Mouse (Mus musculus): ENCODE data around the gene Ghr.

Gene Ghr

DNA sequence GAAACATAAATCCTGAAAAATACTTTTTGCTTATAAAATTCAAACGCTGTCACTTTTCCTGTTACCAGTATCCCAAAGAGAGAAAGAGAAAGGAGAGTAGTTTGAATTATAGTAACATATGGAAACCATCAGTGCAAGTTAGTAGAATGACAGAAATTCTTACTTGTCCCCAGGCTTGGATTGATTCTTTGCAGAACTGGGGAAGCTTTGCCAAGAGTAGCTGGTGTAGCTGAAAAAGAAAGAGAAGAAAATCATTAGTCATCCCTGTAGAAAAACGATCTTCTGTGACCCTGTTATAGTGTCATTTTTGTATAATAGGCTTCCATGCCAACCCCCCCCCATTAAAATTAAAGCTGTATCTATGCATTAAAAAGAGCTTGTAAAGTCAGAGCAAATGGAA is 194.8 kb downstream of the Ghr start:
- in situ Hi-C loops (cut with MboI, MseI): no loop called here

DNA sequence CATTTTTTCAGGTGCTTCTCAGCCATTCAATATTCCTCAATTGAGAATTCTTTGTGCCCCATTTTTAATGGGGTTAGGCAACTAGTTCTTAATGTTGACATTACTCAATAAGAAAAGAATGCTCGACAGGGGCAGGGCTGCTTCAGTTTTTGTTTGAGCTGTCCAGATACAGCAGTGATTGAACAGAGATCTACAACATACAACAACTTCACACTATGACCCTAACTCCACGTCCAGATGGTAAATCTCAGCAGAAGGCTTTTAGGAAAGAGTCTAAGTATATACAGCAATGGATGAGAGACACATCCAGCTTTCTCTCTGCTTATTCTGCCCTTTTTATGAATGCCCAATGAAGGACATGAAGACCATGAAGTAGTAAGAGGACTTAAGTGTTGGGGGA is 199.5 kb downstream of the Ghr start:
- in situ Hi-C loops (cut with MboI, MseI): no loop called here

DNA sequence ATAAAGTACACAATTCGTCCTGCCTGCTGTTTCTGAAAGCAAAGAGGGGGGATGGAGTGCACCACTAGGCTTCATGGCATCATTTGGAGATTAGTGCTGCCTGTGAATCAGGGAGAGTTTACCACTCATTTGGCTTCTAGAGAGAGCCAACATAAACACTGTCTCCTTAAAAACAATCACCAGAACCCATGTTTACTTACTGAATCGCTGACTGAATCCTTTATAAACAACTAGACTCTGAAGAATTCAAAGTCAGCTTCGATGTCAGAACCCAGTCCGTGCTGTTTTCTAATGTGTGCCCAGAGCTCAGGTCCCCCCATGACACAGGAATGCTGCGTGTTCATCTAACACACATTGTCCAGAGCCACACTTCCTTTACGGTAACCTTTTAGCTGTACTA is 201.9 kb downstream of the Ghr start:
- in situ Hi-C loops (cut with MboI, MseI): no loop called here

DNA sequence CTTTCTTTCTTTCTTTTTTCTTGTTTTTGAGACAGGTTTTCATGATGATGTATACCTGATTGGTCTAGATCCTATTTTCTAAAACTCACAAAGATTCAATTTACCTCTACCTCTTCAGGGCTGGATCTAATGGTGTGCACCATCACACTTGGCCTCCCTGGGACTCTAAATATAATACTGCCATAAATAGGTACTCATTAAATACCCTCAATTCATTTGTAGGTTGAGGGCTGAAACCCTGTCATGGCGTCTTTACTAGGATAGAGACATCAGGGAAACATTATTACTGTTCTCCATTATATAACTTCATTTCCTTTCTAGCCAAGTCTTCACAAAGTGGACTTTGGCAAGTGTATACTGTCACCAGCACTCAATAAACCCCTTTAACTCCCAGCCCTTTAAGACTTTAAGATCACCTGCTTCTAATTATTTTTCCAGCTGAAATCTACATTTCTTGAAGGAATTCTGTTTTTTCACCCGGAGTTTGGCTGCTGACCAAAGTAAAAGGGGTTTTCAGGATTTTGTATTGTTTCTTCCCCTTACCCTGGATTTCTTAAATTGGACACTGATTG is 214.9 kb downstream of the Ghr start:
- in situ Hi-C loops (cut with MboI, MseI): no loop called here

DNA sequence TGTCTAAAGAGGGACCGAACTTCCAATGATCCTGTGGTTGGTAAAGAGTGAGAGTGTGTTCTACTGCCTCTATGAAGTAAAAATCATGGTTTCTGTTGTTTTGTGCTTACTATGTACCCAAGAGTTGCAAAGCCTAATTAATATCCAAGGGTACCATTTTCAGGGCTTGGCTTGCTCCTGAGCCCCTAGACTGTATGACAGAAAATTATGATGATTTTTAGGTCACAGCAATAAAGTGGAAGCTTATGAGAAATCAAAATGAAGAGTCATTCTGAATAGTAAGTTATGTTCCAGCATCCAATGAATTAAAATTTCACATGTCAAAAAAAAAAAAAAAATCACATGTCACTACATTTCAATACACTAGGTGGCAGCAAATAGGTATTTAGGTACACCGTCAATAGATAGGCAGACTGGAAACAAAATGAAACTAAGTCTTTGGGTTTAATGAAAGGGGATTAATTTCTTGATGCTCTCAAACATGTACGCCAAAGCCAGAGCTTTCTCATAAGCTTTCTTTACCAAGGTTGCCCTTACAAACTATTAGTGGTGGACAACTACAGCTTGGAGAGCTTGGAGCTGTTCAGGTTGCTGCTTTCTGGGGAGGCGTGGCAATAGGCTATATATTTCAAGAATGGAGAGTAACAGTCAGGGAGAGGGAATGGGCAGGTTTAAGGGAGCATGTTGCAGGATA is 227.1 kb downstream of the Ghr start:
- in situ Hi-C loops (cut with MboI, MseI): no loop called here

DNA sequence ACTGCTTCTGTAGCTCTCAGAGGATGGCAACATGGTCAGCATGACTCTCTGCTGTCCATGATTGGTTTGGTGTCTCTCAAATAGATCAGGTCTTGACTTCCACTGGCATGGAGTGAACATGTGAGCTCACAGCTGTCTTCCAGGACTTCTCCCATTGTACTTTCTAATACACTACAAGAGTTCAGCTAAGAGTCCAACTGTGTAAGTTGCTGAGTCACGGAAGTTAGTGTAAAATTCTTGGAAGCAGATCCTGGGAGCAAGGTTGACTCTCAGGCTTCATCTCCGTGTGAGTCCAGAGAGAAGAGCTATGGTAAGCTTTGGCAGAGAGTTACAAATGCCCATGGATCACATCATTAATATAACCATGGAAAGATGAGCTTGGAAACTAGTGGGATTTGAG is 229.6 kb downstream of the Ghr start:
- in situ Hi-C loops (cut with MboI, MseI): no loop called here

DNA sequence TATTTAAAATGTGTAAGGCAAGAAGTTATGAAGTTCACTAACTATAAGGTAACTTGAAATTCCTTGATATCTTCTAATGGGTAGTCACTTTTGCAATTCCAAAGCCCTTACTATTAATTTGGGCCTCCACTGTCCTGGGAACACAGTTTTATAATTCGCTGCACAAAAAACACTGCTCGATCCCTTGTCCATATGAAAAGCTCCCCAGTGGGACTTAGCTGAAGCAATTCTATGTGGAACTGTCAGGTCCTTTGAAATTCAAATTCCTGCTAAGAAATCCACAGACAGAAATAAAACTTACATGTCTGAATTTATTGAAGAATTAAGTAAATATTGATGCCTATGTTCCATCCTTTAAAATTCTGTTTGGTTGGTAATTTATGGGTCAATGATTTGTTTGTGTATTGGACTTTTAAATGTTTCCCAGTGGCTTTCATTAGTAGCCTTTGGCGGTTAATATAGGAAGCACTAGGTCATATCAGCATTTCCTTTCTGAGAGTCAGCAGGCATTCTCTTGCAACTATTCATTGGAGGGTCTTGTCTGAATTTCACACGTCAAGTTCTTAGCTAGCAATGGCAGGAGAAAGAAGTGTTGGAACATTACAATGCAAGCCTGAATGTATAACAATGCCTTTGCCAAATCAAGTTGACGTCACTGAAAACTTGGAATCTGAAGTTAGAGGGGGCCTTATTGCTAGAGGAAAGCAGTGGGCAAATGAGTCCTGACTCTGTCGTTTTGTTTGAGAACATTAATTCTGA is 233.8 kb downstream of the Ghr start:
- in situ Hi-C loops (cut with MboI, MseI): no loop called here

DNA sequence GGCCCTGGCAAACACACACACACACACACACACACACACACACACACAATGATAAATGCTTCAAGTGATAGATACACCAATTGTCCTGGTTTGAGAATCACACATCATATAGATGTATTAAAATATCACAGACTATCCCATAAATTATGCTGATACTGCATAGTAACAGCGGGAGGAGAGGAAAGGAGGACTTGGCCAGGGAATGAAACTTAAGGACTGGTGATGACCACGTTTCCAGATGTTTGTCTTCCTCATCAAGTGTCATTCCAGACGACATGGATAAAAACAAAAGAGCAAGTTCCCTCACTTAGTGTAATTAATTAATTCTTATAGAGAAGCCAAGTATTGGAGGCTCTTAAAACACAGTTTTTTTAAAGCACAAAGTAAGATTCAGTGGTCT is 236.6 kb downstream of the Ghr start:
- in situ Hi-C loops (cut with MboI, MseI): no loop called here

DNA sequence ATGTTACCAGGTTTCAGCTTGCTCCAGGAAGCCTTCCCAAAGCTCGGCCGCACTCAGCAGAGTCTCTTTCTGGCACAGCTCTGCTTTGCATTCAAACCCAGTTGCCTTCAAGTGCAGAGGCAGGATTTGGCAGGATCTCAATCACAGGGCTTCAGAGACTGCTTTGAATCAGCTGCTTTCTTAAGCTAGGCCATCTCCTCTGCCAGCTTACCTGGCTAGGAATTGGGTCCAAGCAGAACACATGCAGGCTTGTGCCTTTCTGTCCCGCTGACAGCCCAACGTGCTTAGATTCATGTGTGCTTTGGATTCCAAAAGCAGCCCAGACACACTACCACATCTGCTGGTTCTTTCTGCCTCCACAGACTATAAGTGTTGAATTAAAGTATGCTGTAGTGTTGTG is 238.7 kb downstream of the Ghr start:
- in situ Hi-C loops (cut with MboI, MseI): no loop called here

DNA sequence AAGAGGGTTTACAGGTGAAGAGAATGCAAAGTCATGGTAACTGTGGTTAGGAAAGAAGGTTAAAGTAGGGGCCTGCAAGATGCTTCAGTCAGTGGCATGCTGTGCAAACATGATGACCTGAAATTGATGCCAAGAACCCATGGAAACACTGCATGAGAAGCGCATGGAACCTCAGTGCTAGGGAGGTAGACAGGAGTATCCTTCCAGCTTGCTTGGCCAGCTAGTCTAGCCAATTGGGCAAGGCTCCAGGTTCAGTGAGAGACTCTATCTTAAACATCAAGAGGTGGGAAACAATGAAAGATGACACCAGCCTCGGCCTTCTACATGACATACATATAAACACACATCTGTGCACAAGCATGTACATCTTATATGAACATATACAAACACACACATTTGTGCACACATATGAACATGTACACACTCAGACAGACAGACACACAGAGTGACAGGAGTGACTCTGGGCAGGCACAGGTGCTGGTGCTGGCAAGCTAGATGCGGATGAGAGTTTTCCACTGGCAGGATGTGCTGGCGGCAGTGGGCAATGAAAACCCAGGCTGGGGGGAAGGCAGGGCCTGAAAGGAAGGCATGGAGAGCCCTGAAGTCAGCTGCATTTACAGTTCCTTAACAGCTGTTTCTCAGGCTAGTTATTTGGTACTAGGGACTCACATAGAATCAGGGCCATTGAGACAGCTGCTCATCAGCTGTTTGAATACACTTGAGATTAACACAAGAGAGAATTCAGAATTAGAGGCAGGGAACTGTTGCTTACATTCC is 241.3 kb downstream of the Ghr start:
- in situ Hi-C loops (cut with MboI, MseI): no loop called here

DNA sequence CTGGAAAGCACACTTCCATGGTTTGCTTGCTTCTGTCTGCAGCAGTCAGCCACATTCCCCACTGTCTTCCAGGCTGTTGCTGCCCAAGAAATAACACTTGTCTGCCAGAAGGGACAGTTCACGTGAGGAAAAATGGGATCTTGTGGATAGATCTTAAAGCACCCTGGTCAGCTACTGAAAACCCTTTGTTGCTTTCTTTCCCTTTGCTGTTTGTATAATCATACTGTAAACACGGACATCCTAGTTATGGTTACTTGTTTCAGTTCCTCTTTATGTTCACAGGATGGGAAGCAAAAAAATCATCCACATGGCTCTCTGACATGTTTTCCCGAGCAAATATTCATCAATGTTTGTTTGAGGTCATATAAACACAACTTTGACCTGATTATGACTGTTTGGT is 243.4 kb downstream of the Ghr start:
- in situ Hi-C loops (cut with MboI, MseI): no loop called here

DNA sequence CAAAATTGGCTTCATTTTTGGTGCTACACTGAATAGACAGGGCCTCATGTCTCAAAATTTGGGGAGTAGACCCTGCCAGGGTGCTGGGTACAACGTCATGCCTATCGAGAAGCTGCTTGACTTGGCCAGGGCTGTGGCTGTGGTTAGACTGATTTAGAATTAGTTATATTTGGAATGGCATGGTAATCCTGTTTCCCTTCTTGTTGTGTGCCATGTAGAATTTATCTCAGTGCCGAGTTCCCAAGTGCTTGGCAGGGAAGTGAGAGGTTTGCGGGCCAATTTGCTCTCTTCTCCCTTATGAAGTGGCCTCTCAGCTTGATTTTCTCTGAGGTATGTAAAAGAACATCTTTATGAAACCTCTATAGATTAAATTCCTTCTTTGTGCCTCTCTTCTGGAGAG is 250.8 kb downstream of the Ghr start:
- in situ Hi-C loops (cut with MboI, MseI): no loop called here

DNA sequence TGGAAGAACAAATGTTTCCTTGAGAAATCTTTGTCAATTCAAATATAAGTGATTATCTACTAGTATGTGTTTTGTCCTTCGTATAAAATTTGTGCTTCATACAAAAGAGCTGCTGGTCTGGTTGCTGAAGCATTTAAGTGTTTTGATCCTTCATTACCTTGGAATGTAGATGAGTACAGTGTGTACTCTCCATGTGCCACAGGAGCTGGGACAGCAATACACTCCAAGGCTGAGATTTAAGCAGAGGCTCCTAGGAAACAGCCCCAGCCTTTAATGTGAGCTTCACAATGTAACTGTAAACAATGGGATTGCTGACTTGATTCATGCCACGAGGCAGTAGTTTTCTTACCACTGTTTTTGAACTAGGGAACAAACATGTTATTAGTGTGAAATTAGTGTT is 251.5 kb downstream of the Ghr start:
- in situ Hi-C loops (cut with MboI, MseI): no loop called here

DNA sequence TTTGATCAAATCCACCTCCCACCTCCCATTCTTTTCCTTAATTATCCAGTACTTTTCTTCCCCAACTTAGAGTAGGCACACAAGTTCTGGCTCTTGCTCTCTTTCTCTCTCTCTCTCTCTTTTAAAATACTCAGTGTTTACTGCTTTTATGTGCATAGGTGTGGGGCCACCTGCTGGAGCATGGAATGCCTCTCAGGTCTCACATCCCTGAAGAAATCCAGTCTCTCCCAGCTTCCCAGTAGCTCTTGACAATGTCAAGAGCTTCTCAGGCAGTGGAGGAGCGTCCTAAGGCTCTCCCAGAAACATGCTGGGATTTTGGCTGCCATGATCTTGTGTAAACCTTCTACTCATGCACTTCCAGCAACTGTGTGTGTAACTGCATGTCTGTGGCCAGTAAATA is 253.0 kb downstream of the Ghr start:
- in situ Hi-C loops (cut with MboI, MseI): no loop called here

DNA sequence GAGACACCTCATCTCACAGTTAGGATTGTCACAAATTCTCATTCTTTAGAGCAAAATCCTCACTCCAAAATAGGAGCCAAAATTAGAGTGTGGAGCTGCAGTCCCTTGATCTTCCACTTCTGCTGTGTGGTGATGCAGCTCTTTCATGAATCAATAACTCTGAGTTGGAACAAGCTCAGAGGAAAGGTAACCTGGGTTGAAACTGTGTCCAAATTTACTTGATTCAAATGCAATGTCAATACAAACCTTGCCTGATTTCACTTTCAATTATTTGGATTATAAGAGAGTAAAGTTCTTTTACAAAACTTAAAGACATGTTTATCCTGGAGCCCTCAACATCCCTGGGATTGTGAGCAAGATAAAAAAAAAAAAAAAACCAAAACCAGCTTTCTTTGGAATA is 260.3 kb downstream of the Ghr start:
- in situ Hi-C loops (cut with MboI, MseI): no loop called here

DNA sequence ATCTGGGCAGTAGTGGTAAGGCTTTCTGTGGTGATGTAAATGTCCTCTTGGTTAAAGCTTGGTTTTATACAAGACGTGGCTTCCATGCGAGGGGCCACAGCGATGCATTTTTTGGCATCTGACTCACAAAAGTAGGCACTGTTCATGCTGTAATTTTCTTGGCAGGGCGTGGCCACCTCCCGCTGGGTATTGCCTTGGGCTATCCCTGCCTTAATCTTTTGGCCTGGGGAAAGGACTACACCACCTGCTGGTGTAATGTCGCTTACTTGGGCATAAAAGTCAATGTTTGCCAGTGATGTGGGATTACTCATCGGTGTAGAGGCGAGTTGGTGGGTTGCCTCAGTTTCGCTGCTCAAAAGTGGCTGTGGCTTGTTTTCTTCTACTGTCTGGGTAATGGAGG is 263.4 kb downstream of the Ghr start:
- in situ Hi-C loops (cut with MboI, MseI): no loop called here

DNA sequence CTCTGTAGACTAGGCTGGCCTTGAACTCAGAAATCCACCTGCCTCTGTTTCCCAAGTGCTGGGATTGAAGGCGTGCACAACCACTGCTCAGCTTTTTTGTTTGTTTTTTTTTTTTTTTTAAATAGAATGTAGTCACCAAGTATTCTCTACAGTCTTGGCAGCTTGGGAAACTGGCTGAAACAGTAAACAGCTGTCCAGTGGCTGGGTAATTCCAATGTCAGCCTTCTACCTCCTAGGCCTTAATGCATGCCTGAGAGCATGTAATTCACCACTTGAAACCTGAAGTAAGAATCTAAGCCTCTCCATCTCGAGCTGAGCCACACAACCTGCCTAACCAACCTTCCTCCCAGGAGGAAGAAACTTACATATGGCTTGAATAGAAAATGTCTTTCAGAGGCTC is 266.7 kb downstream of the Ghr start:
- in situ Hi-C loops (cut with MboI, MseI): no loop called here

DNA sequence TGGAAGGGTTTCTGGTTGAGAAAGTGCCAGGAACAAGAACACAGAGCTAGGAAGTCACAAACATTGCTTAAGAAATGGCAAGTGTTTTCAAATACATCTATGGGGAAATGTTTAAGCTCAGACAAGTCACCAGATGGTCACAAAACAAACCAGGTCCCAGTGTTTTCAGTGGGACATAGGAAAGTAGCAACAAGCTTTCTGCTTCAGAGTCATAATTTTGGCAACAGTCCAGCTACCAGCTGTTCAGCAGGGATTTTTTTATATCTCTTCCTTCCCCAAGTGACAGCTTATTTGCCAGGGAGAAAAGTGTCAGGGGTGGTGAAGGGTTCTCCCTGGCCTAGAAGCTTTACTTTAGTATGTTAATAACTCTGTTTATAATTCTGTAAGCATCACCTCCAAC is 270.4 kb downstream of the Ghr start:
- in situ Hi-C loops (cut with MboI, MseI): no loop called here

DNA sequence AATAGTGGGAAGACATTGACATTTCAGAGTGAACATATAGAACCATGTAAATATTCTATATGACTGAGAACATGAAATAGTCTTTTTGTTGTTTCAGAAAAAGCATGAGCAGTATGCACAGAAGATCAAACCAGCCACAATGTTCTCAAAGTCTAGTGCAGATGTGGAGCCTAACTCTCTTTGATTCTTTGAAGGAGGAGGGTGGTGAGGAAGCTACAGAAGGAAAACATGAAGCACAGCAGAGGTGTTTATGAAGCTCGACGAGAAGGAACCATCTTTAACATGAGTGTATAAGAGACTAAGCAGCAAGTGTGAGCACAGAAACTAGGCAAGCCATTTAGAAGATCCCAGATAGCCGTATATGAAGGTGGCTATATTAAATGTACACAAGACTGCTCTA is 273.4 kb downstream of the Ghr start:
- in situ Hi-C loops (cut with MboI, MseI): no loop called here

DNA sequence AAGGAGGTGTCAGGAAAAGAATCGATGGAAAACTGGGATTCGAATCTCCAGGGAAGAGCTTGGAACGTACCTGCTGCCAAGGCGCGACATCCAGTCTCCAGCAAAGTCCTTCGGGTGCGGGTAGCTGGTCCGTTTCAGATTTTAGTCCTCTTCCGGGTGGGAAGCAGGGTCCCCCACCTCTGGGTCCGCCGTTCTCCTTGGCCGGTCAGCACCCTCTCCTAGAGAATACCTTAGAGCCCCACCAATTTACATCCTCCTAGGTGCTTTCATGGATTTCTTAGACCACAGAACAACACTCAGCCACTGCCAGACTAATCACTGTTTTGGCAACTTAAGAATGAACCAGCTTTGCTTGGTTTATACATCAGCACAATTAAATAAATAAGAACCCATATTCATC is 279.9 kb downstream of the Ghr start, which contains the start of gene Ccdc152:
Ccdc152 (minus strand) TSS at position 101 of the 400 bp plus-strand sequence.
- in situ Hi-C loops (cut with MboI, MseI): no loop called here

DNA sequence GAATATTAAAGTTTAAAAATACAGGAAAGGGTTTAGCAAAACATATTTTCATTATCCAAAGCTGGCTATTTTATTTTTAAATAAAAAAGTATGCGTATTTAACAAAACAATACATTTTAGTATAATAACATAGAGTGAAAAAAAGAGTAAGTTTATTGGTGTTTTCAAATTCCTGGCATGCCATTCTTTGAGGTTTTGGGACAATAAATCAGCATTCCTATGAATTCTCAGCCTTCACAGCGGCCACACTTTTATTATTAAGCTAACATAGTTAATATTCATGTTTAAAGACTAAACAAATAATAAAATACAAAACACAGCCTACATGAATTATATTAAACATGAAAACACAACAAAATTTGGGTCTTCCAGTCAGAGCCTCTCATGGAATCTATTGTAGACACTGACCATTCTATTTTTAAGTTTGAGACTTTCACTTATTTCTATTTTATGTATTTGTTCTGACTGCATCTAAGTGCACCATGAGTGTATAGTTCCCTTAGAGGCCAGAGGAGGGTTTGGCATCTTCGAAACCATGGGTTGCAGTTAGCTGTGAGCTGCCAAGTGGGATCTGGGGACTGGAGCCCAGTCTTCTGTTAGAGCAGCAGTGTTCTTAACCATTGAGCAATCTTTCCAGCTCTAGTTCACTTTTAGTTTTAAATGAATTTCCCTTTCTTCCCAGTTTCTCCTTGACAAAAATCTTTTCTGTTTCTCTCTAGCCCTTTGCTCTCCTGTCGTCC is 282.8 kb downstream of the Ghr start:
- in situ Hi-C loops (cut with MboI, MseI): no loop called here

DNA sequence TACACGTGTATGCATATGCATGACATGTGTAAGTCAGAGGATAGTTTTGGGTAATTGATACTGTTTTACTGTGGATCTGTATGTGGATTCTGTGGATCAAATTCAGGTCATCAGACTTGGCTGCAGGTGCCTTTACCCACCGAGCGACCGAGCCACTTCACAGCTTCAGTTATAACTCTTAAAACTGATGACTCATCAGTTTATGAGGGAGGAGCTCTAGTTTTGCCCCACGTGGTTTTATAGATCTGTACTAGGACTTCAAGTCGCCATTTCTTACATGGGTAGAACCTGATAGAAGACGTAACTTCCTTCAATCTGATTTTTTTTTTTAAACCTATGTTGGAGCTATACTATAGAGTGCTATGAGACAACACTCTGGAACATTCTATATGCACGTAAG is 285.7 kb downstream of the Ghr start:
- in situ Hi-C loops (cut with MboI, MseI): no loop called here
